Mouse (Mus musculus) forebrain, embryonic 10.5 days (tissue): Measurements from ENCODE around the gene Chrna1. TPM values are rescaled to one million over a fixed set of nuclear protein-coding genes. Genes with fewer than 3 reads are reported as not detected.

ENCODE experiments used
- DNase-seq: peaks from one replicate; pipeline ENCODE4 v3.0.0-alpha.2; 2017; ENCODE audit warnings: low spot score; ENCODE audit errors: extremely low spot score
- H3K27ac ChIP-seq: fragments of 300-500 bp; sonication (generic); 2 replicates; pipeline ENCODE4 v1.5.1; 2016; ENCODE audit warnings: mild to moderate bottlenecking
- H3K27me3 ChIP-seq: fragments of 300-500 bp; sonication (generic); 2 replicates; pipeline ENCODE4 v1.6.1; 2016; ENCODE audit warnings: mild to moderate bottlenecking; ENCODE audit not compliant: poor library complexity, severe bottlenecking
- H3K36me3 ChIP-seq: fragments of 300-500 bp; sonication (generic); replicated peaks from 2 replicates; pipeline ENCODE4 v1.6.1; 2016; ENCODE audit warnings: mild to moderate bottlenecking, moderate library complexity
- H3K4me1 ChIP-seq: fragments of 300-500 bp; sonication (generic); 2 replicates; pipeline ENCODE4 v1.6.1; 2016
- H3K4me3 ChIP-seq: fragments of 300-500 bp; sonication (generic); 2 replicates; pipeline ENCODE4 v1.5.1; 2016; ENCODE audit warnings: mild to moderate bottlenecking, moderate library complexity
- H3K9me3 ChIP-seq: fragments of 300-500 bp; sonication (generic); 2 replicates; pipeline ENCODE4 v1.6.1; 2016; ENCODE audit warnings: mild to moderate bottlenecking, moderate library complexity
- WGBS: fragments of 180-500 bp; shearing (Covaris S2); methylation state at CpG from one replicate; pipeline ENCODE4 v1.1.7; 2016; 5-methylcytosine and 5-hydroxymethylcytosine counted together
- polyA plus RNA-seq: library from polyadenylated mRNA; unstranded; fragments of >200 nt; fragmentation: Nextera tagmentation; extraction: Ambion mirVana; gene quantifications from 2 replicates; pipeline ENCODE4 v1.2.1, GENCODE M21; 2016

Chrna1 gene
- polyA plus RNA-seq, 1 experiment from 2014 or later, result 0.76 TPM

DNA sequence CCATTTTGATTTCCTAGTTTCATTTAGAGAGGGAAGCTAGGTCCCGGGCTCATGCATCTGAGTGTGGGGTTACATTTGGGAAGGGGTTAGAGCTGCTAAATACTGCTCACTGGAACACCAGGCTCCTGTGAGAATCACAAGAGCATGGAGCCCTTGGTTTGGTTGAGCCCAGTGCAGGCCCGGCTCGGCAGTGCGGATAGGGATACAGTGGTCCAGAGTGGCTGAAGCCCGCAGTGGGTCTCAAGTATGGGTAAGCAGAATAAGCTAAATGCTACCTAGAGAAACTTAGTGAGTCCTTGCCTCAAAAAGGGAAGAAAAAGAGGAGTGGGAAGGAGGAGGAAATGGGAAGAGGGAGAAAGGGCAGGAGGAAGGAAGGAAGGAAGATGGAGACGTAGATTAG lies 26.5 kb upstream of the Chrna1 start:
- peaks cover 14% of the 10 kb centered on the region for H3K4me1 ChIP-seq
- no peak for DNase-seq
- no peak overlapping the region for H3K4me3 ChIP-seq
- no peaks in the 10 kb centered on the region for H3K9me3 ChIP-seq
- H3K27me3 ChIP-seq, result no peaks in the 10 kb centered on the region
- 88% methylated on average over 6 of the region's 6 CpGs for WGBS
- H3K27ac ChIP-seq, result no peak overlapping the region
- peaks cover 17% of the 10 kb centered on the region for H3K36me3 ChIP-seq

DNA sequence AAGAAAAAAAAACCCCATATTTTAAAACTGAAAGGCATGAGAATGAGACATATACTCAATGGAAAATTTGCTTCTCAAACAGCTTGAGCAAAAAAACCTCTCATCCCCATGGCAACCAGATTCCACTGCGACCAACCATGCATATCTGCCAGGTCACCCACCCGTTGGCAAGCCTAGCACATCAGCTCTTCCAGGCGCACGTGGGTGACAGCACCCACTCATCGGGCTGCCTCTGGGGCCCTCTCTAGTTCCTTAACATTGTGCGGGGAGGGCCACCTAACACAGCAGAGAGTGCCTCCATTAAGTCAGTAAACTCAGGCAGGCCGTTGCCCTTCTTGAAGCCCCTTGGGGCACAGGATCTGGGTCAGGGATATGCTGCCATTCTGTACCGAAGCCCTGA lies 24.9 kb upstream of the Chrna1 start:
- WGBS, result 82% methylated on average over 8 of the region's 8 CpGs
- Histone ChIP-seq H3K27ac (no peak overlapping the region), H3K4me1 (peaks cover 14% of the 10 kb centered on the region)

DNA sequence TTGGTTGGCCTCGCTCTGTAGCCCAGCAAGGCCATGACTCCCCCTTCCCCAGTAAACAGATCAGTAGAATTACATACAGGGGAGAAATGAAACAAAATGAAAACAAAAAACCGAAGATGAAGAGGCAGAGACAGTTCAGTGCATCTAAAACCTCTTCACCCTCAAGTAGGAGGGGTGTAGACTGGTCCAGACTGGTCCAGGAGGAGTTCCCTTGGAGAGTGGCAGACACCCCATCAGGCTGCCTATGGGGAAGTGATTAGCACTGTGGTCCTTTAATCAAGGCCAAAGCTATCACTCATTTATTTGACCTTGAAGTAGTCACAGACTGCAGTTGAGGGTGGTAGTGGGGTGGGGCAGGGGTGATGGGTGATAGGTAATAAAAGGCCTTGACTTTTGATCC lies 24.4 kb upstream of the Chrna1 start:
- no peak for DNase-seq
- H3K27me3 ChIP-seq, result no peaks in the 10 kb centered on the region
- H3K36me3 ChIP-seq, result no peaks in the 10 kb centered on the region
- peaks cover 14% of the 10 kb centered on the region for H3K4me1 ChIP-seq
- H3K4me3 ChIP-seq, result no peak overlapping the region
- H3K9me3 ChIP-seq, result no peaks in the 10 kb centered on the region
- H3K27ac ChIP-seq, result no peak overlapping the region
- WGBS, result 85% methylated on average over 2 of the region's 2 CpGs

More for the DNA sequence above, 24.9 kb upstream of the Chrna1 start:
- Histone ChIP-seq H3K4me3 (no peak overlapping the region), H3K27me3 (no peaks in the 10 kb centered on the region), H3K36me3 (peaks cover 5% of the 10 kb centered on the region; the same call in 1 of the 2 replicates), H3K9me3 (no peaks in the 10 kb centered on the region)
- no peak for DNase-seq

DNA sequence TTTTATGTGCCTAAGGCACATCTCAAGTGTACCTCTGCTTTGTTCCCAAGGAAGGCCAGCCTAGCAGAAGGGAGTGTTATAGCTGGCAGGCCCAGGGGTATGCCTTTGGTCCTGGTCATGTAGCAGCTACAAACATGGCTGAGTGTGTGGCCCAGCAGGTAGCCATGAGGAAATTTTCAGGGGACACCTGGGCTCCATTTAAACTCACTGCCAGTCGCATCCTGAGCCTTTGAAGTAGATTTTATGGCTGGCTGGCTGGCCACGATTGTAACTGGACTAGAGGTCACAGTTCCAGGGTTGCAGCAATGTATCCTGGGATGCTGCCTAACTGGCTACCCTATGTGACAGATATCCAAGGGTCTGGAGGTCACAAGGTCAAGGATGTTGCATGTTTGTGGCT lies 20.5 kb upstream of the Chrna1 start:
- Histone ChIP-seq H3K4me3 (no peak overlapping the region), H3K36me3 (no peaks in the 10 kb centered on the region), H3K27ac (no peak overlapping the region), H3K4me1 (peaks cover 10% of the 10 kb centered on the region), H3K9me3 (no peaks in the 10 kb centered on the region), H3K27me3 (peaks cover 4% of the 10 kb centered on the region; the same call in 1 of the 2 replicates)
- 80% methylated on average over 2 of the region's 2 CpGs for WGBS
- DNase-seq, result no peak

DNA sequence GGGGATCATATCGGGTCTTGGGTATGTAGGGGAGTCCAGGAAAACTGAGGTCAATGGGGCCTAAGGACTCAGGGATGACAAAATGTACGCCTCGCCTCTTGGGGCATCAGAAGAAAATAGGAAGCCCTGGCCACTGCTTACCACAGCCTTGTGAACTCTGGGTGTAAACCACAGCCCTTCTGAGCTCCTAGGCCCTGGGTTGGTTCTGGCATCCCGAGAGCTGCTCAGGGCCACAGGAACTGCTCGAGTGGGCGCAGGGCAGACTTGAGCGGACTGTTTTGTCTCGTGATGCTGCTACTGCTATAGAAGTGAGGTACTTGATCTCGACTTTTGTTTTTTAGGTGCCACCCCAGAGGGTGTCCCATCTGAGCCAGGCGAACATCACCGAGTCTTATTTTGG lies 17.6 kb upstream of the Chrna1 start:
- Histone ChIP-seq H3K36me3 (no peaks in the 10 kb centered on the region), H3K9me3 (no peaks in the 10 kb centered on the region), H3K27me3 (peaks cover 4% of the 10 kb centered on the region; the same call in 1 of the 2 replicates), H3K4me1 (peaks cover 15% of the 10 kb centered on the region), H3K4me3 (no peak overlapping the region), H3K27ac (no peak overlapping the region)
- 93% methylated on average over 11 of the region's 11 CpGs for WGBS
- no peak for DNase-seq

DNA sequence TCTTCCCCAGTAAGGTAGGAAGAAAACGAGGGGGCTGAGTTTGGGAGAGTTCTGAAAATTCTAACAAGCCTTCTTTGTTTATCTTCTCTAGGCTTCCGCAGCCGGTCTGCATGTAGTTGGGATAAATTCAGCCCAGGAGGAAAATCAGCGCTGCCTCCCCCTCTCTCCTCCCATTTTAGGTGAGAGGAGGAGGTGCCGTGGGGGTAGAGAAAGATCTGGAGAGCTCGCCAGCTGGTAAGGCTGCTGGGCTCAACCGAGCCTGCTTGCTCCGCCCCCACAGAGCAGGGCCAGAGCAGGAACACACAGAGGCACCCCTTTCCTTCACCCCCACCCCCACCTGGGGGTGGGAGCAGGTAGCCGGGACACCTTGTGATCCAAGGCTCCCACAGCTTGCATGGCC lies 16.6 kb upstream of the Chrna1 start:
- Histone ChIP-seq H3K27me3 (peaks cover 4% of the 10 kb centered on the region; the same call in 1 of the 2 replicates), H3K4me1 (peaks cover 24% of the 10 kb centered on the region), H3K9me3 (no peaks in the 10 kb centered on the region), H3K4me3 (no peak overlapping the region), H3K27ac (no peak overlapping the region; the same call in 1 of the 2 replicates), H3K36me3 (no peaks in the 10 kb centered on the region)
- DNase-seq, result no peak
- WGBS, result 34% methylated on average over 9 of the region's 9 CpGs

DNA sequence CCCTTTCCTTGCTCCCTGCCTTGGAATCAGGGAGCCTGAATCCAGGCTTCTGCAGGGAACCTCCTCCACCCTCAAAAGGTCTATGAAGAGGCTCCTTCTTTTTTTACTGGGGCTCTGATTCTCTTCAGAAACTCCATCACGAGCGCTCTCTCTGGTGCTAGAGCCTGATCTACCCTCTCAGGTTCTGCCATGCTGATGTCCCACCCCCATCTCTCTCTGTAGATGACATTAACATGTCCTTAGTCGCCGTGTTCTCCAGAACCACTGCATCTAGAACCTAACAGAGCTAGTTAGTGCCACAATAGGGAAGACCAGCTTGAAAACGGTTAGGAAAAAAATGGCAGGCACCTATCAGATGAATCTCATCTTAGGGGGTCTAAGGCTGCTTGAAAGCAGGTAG lies 16.2 kb upstream of the Chrna1 start:
- WGBS, result 75% methylated on average over 5 of the region's 5 CpGs
- Histone ChIP-seq H3K36me3 (no peaks in the 10 kb centered on the region), H3K27ac (no peak overlapping the region; the same call in 1 of the 2 replicates), H3K27me3 (peaks cover 4% of the 10 kb centered on the region; the same call in 1 of the 2 replicates), H3K9me3 (no peaks in the 10 kb centered on the region), H3K4me3 (no peak overlapping the region), H3K4me1 (peaks cover 24% of the 10 kb centered on the region)
- DNase-seq, result no peak

DNA sequence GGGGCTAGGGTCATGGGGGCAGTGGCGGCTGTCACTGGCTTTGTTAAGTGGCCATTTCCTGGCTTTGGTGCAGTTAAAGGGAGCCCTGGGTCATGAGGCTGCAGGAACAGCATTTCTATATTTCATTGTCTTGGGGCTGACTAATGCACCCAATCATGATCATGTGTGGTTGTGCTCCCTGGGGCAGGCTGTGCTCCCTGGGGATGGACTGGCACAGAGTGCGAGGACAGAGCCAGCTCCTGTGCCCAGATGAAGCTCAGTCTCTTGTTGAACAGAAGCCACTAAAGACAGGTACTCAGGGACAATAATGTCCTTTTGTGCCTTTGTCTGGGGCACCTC lies 12.9 kb upstream of the Chrna1 start:
- 77% methylated on average over 2 of the region's 2 CpGs for WGBS
- no peaks in the 10 kb centered on the region for H3K9me3 ChIP-seq
- H3K4me3 ChIP-seq, result no peak overlapping the region
- no peaks in the 10 kb centered on the region for H3K36me3 ChIP-seq
- no peak for DNase-seq
- H3K27me3 ChIP-seq, result peaks cover 15% of the 10 kb centered on the region; the same call in 1 of the 2 replicates
- peaks cover 44% of the 10 kb centered on the region for H3K4me1 ChIP-seq
- H3K27ac ChIP-seq, result no peak overlapping the region

DNA sequence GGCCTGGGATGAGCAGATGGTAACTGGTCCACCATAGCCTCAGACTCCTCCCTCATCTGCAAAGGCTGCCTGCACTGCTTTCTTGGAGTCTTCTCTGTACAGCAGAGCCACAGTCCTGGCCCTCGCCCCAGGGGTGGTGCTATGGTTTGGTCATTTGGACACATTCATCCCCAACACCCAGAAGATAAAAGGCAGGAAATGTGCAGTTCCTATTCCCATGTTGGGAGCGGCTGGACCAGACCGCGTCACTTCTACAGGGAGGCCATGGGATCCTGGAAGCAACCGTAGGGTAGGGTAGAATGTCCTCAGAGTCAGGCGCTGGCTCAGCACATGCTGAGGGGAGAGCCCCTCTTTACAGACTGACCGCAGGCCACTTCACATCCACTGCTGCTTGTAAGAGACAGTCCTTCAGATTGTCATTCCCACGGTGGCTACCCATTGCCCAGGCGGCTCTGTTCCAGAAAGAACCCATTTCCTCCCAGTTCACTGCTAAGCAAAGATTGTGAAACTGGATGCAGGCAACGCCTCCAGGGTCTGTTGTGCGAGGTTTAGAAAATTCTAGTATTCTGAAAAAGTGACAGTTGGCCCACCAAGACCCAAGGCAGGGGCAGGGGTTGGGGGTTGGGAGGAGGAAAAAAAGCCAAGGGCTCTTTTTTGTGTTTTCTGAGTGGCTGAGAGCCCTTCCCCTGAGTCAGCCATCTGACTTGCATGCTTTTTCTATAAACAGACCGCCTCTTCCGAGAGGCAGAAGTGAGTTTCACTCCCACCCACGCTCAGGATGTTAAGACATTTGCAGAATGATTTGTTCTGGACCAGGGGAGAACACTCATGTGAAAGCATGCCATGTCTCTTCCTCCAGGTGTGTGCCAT lies 12.3 kb upstream of the Chrna1 start:
- H3K4me1 ChIP-seq, result peaks cover 44% of the 10 kb centered on the region
- 84% methylated on average over 14 of the region's 14 CpGs for WGBS
- no peak overlapping the region for H3K27ac ChIP-seq
- peaks cover 15% of the 10 kb centered on the region; the same call in 1 of the 2 replicates for H3K27me3 ChIP-seq
- no peak for DNase-seq
- no peak overlapping the region for H3K4me3 ChIP-seq
- H3K9me3 ChIP-seq, result no peaks in the 10 kb centered on the region
- no peaks in the 10 kb centered on the region for H3K36me3 ChIP-seq

DNA sequence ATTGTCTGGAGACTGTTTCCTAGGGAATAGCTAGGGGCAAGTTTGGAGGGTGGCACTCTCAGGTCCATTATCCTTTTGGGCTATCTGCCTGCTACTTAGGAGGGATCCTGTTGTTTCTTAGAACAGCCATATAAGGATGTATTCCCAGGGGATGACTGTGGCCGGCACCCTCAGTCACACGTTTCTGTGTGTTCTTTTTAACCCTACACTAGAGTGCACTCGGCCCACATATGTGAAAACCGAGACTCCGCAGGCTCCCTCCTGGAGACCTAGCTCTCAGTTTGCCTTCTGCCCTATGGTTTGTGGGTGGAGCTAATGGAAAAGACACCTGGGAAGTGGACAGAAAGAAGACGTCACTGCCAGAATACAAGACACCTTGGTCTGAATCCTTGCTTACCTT lies 11.1 kb upstream of the Chrna1 start:
- no peak overlapping the region for H3K27ac ChIP-seq
- H3K36me3 ChIP-seq, result no peaks in the 10 kb centered on the region
- H3K4me3 ChIP-seq, result no peak overlapping the region
- 58% methylated on average over 6 of the region's 6 CpGs for WGBS
- no peak for DNase-seq
- peaks cover 22% of the 10 kb centered on the region for H3K27me3 ChIP-seq
- H3K9me3 ChIP-seq, result no peaks in the 10 kb centered on the region
- peaks cover 42% of the 10 kb centered on the region for H3K4me1 ChIP-seq

DNA sequence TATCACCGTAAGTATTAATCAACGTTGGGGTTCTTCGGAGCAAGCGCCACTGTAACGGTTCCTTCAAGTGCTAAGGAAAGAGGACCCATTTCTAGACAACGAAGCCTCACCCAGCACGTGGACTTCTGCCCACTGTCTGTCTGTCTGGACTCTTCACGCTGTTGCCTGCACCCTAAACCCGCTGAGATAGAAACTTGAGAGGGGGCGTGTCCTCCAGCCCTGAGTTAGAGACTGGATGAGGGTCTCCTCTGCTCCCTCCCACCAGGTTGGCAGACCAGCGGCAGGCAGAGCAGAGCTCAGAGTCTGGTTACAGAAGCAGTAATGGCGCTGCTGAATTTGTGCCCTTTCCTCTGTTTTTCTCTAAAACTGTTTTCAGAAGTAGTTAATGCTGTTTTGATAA lies 10.0 kb upstream of the Chrna1 start:
- no peaks in the 10 kb centered on the region for H3K36me3 ChIP-seq
- peak overlapping the region; percentile 44 for H3K4me3 ChIP-seq
- DNase-seq, result peak; percentile 37
- peaks cover 49% of the 10 kb centered on the region for H3K4me1 ChIP-seq
- H3K9me3 ChIP-seq, result no peaks in the 10 kb centered on the region
- peaks cover 29% of the 10 kb centered on the region for H3K27me3 ChIP-seq
- 14% methylated on average over 12 of the region's 12 CpGs for WGBS
- 0 out of 2 replicates have a peak overlapping the region, but pooled peaks have one; percentile 40 for H3K27ac ChIP-seq

DNA sequence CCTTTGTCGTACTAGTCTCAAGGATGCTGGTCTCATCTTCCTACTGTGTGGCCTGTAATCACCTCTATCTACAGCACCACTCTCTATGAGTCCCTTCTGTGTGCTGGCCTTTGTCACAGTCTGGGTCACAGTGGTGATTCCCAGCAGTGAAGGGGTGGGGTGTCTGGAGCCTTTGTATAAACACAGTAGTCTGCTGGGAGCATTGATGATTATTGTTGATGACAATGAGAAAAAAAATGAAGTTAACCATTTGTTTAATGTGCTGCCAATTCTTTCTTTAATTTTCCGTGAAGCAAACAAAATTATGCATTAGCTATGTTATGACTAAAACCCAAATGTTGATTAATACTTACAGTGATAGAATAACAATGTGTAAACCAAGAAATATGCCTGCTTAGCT lies 8.8 kb upstream of the Chrna1 start:
- no peaks in the 10 kb centered on the region for H3K36me3 ChIP-seq
- DNase-seq, result no peak
- peaks cover 29% of the 10 kb centered on the region for H3K27me3 ChIP-seq
- 87% methylated on average over 2 of the region's 2 CpGs for WGBS
- peaks cover 56% of the 10 kb centered on the region for H3K4me1 ChIP-seq
- H3K9me3 ChIP-seq, result no peaks in the 10 kb centered on the region
- H3K27ac ChIP-seq, result no peak overlapping the region
- no peak overlapping the region for H3K4me3 ChIP-seq

DNA sequence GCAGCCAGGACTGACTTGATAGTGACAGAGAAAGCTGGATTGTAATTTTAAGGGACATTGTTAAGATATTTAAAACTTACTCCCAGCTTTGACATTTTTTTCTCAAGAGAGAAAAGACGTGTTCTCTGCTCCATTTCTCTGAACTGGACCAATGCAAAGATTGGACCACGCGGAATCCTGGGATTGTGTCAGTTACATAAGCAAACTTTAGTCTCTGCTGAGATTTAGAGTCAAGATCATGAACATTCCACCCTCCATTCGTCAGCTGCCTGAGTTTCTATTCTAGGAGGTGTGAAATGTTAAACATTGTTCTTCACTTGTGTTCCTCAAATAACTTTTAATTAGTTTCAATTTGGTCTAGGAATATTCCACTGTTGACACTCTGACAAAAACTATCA lies 7.0 kb upstream of the Chrna1 start:
- no peak overlapping the region for H3K27ac ChIP-seq
- no peak for DNase-seq
- no peaks in the 10 kb centered on the region for H3K9me3 ChIP-seq
- H3K4me1 ChIP-seq, result peaks cover 41% of the 10 kb centered on the region
- H3K36me3 ChIP-seq, result no peaks in the 10 kb centered on the region
- WGBS, result 67% methylated on average over 4 of the region's 4 CpGs
- H3K4me3 ChIP-seq, result no peak overlapping the region
- H3K27me3 ChIP-seq, result peaks cover 35% of the 10 kb centered on the region
